Mouse (Mus musculus): ENCODE results near the gene 4933407L21Rik. TPM values are rescaled to one million over a fixed set of nuclear protein-coding genes. Genes with fewer than 3 reads are reported as not detected.

4933407L21Rik gene
- polyA plus RNA-seq, 1 experiment, result 0.16 TPM

GRCm38 (mm10) chr1:85928688-85929065 lies 394 bp downstream of the 4933407L21Rik start:
- 40% methylated on average over 4 of the region's 4 CpGs for WGBS
- Histone ChIP-seq H3K36me3 (ENCODE audit: control insufficient read depth, insufficient read depth, low read length) (no peaks in the 10 kb centered on the region), H3K4me3 (ENCODE audit: extremely low read depth, insufficient read depth, insufficient read length) (no peak overlapping the region), H3K27ac (ENCODE audit: insufficient read depth, low read length) (no peak overlapping the region), H3K27me3 (ENCODE audit: control insufficient read depth, insufficient read depth, low read length) (no peaks in the 10 kb centered on the region), H3K4me1 (ENCODE audit: control insufficient read depth, insufficient read depth, insufficient read length) (no peaks in the 10 kb centered on the region)
- TF ChIP-seq POLR2A (IDR thresholded peaks at IDR 0.05; ENCODE audit: low read depth, low read length) (no peak), CTCF (IDR thresholded peaks at IDR 0.05; ENCODE audit: extremely low read depth, insufficient read depth, insufficient read length, insufficient replicate concordance) (no peak)
- no peak for DNase-seq (ENCODE audit: low read depth in 1 of 2, low spot score in 2 of 2)

GRCm38 (mm10) chr1:85929406-85929805 lies 1.1 kb downstream of the 4933407L21Rik start:
- no peaks in the 10 kb centered on the region for H3K27me3 ChIP-seq (ENCODE audit: control insufficient read depth, insufficient read depth, low read length)
- WGBS, result 87% methylated on average over 6 of the region's 6 CpGs
- H3K36me3 ChIP-seq (ENCODE audit: control insufficient read depth, insufficient read depth, low read length), result no peaks in the 10 kb centered on the region
- TF ChIP-seq POLR2A (IDR thresholded peaks at IDR 0.05; ENCODE audit: low read depth, low read length) (no peak), CTCF (IDR thresholded peaks at IDR 0.05; ENCODE audit: extremely low read depth, insufficient read depth, insufficient read length, insufficient replicate concordance) (no peak)
- H3K27ac ChIP-seq (ENCODE audit: insufficient read depth, low read length), result no peak overlapping the region
- H3K4me1 ChIP-seq (ENCODE audit: control insufficient read depth, insufficient read depth, insufficient read length), result no peaks in the 10 kb centered on the region
- H3K4me3 ChIP-seq (ENCODE audit: extremely low read depth, insufficient read depth, insufficient read length), result no peak overlapping the region
- no peak for DNase-seq (ENCODE audit: low read depth in 1 of 2, low spot score in 2 of 2)

GRCm38 (mm10) chr1:85931170-85931569 lies 2.9 kb downstream of the 4933407L21Rik start:
- H3K27me3 ChIP-seq (ENCODE audit: control insufficient read depth, insufficient read depth, low read length), result 0 out of 2 replicates have a peak, but pooled peaks cover 1% of the 10 kb centered on the region
- H3K36me3 ChIP-seq (ENCODE audit: control insufficient read depth, insufficient read depth, low read length), result no peaks in the 10 kb centered on the region
- no peak overlapping the region for H3K27ac ChIP-seq (ENCODE audit: insufficient read depth, low read length)
- no peak overlapping the region for H3K4me3 ChIP-seq (ENCODE audit: extremely low read depth, insufficient read depth, insufficient read length)
- DNase-seq (ENCODE audit: low read depth in 1 of 2, low spot score in 2 of 2), result no peak
- no peaks in the 10 kb centered on the region for H3K4me1 ChIP-seq (ENCODE audit: control insufficient read depth, insufficient read depth, insufficient read length)
- 88% methylated on average over 5 of the region's 5 CpGs for WGBS
- TF ChIP-seq POLR2A (IDR thresholded peaks at IDR 0.05; ENCODE audit: low read depth, low read length), result no peak
- no peak for TF ChIP-seq CTCF (IDR thresholded peaks at IDR 0.05; ENCODE audit: extremely low read depth, insufficient read depth, insufficient read length, insufficient replicate concordance)

GRCm38 (mm10) chr1:85933226-85933625 lies 4.9 kb downstream of the 4933407L21Rik start:
- Histone ChIP-seq H3K36me3 (ENCODE audit: control insufficient read depth, insufficient read depth, low read length) (no peaks in the 10 kb centered on the region), H3K4me3 (ENCODE audit: extremely low read depth, insufficient read depth, insufficient read length) (no peak overlapping the region), H3K27ac (ENCODE audit: insufficient read depth, low read length) (no peak overlapping the region), H3K4me1 (ENCODE audit: control insufficient read depth, insufficient read depth, insufficient read length) (no peaks in the 10 kb centered on the region), H3K27me3 (ENCODE audit: control insufficient read depth, insufficient read depth, low read length) (0 out of 2 replicates have a peak, but pooled peaks cover 1% of the 10 kb centered on the region)
- WGBS, result 24% methylated on average over 7 of the region's 7 CpGs
- no peak for TF ChIP-seq POLR2A (IDR thresholded peaks at IDR 0.05; ENCODE audit: low read depth, low read length)
- TF ChIP-seq CTCF (IDR thresholded peaks at IDR 0.05; ENCODE audit: extremely low read depth, insufficient read depth, insufficient read length, insufficient replicate concordance), result no peak
- no peak for DNase-seq (ENCODE audit: low read depth in 1 of 2, low spot score in 2 of 2)

- H3K36me3 ChIP-seq (ENCODE audit: control insufficient read depth, insufficient read depth, low read length), result no peaks in the 10 kb centered on the region
- TF ChIP-seq POLR2A (IDR thresholded peaks at IDR 0.05; ENCODE audit: low read depth, low read length) (no peak), CTCF (IDR thresholded peaks at IDR 0.05; ENCODE audit: extremely low read depth, insufficient read depth, insufficient read length, insufficient replicate concordance) (no peak)
- 28% methylated on average over 11 of the region's 11 CpGs for WGBS
- H3K4me1 ChIP-seq (ENCODE audit: control insufficient read depth, insufficient read depth, insufficient read length), result no peaks in the 10 kb centered on the region
- H3K4me3 ChIP-seq (ENCODE audit: extremely low read depth, insufficient read depth, insufficient read length), result no peak overlapping the region
- 0 out of 2 replicates have a peak, but pooled peaks cover 1% of the 10 kb centered on the region for H3K27me3 ChIP-seq (ENCODE audit: control insufficient read depth, insufficient read depth, low read length)
- DNase-seq (ENCODE audit: low read depth in 1 of 2, low spot score in 2 of 2), result no peak
- H3K27ac ChIP-seq (ENCODE audit: insufficient read depth, low read length), result no peak overlapping the region
Measured at GRCm38 (mm10) chr1:85933631-85934465, 5.6 kb downstream of the 4933407L21Rik start.

GRCm38 (mm10) chr1:85934560-85934959 lies 6.3 kb downstream of the 4933407L21Rik start:
- 35% methylated on average over 7 of the region's 7 CpGs for WGBS
- TF ChIP-seq POLR2A (IDR thresholded peaks at IDR 0.05; ENCODE audit: low read depth, low read length) (no peak), CTCF (IDR thresholded peaks at IDR 0.05; ENCODE audit: extremely low read depth, insufficient read depth, insufficient read length, insufficient replicate concordance) (no peak)

More at GRCm38 (mm10) chr1:85934560-85934959, 6.3 kb downstream of the 4933407L21Rik start:
- H3K36me3 ChIP-seq (ENCODE audit: control insufficient read depth, insufficient read depth, low read length), result no peaks in the 10 kb centered on the region
- no peak for DNase-seq (ENCODE audit: low read depth in 1 of 2, low spot score in 2 of 2)
- H3K4me1 ChIP-seq (ENCODE audit: control insufficient read depth, insufficient read depth, insufficient read length), result no peaks in the 10 kb centered on the region
- no peak overlapping the region for H3K4me3 ChIP-seq (ENCODE audit: extremely low read depth, insufficient read depth, insufficient read length)
- 0 out of 2 replicates have a peak, but pooled peaks cover 1% of the 10 kb centered on the region for H3K27me3 ChIP-seq (ENCODE audit: control insufficient read depth, insufficient read depth, low read length)
- no peak overlapping the region for H3K27ac ChIP-seq (ENCODE audit: insufficient read depth, low read length)
